Mouse (Mus musculus) intestine, embryonic 15.5 days (tissue): ENCODE data around the gene Cab39. TPM values are rescaled to one million over a fixed set of nuclear protein-coding genes. Genes with fewer than 3 reads are reported as not detected.
A peak's percentile ranks its signal among the peaks of the same experiment; 100 is the strongest.

Experiments used
- ATAC-seq: fragments of 200-750 bp; cut with Nextera tagmentation; 2 replicates; pipeline ENCODE4 v1.8.0; 2017; ENCODE audit warnings: moderate TSS enrichment, moderate library complexity
- H3K27ac ChIP-seq: fragments of 300-500 bp; sonication (generic); 2 replicates; pipeline ENCODE4 v1.5.1; 2015; ENCODE audit warnings: mild to moderate bottlenecking, inconsistent platforms
- H3K27me3 ChIP-seq: fragments of 300-500 bp; sonication (generic); replicated peaks from 2 replicates; pipeline ENCODE4 v1.6.1; 2015; ENCODE audit warnings: inconsistent platforms
- H3K36me3 ChIP-seq: fragments of 300-500 bp; sonication (generic); 2 replicates; pipeline ENCODE4 v1.6.1; 2015; ENCODE audit warnings: inconsistent platforms
- H3K4me1 ChIP-seq: fragments of 300-500 bp; sonication (generic); replicated peaks from 2 replicates; pipeline ENCODE4 v1.6.1; 2015; ENCODE audit warnings: inconsistent platforms
- H3K4me2 ChIP-seq: fragments of 300-500 bp; sonication (generic); replicated peaks from 2 replicates; pipeline ENCODE4 v1.6.1; 2015; ENCODE audit warnings: mild to moderate bottlenecking, inconsistent platforms
- H3K4me3 ChIP-seq: fragments of 300-500 bp; sonication (generic); replicated peaks from 2 replicates; pipeline ENCODE4 v1.5.1; 2015; ENCODE audit warnings: inconsistent platforms
- H3K9ac ChIP-seq: fragments of 300-500 bp; sonication (generic); 2 replicates; pipeline ENCODE4 v1.6.1; 2015; ENCODE audit warnings: inconsistent platforms
- H3K9me3 ChIP-seq: fragments of 300-500 bp; sonication (generic); 2 replicates; pipeline ENCODE4 v1.6.1; 2016; ENCODE audit warnings: inconsistent platforms
- WGBS: fragments of 180-500 bp; shearing (Covaris S2); methylation state at CpG from one replicate; pipeline ENCODE4 v1.1.7; 2015; 5-methylcytosine and 5-hydroxymethylcytosine counted together
- polyA plus RNA-seq: library from polyadenylated mRNA; unstranded; fragments of >200 nt; fragmentation: Nextera tagmentation; extraction: Ambion mirVana; gene quantifications from 2 replicates; pipeline ENCODE4 v1.2.1, GENCODE M21; 2015

Cab39 gene
- polyA plus RNA-seq, 1 experiment from 2014 or later, result 29.3 TPM

- Histone ChIP-seq H3K4me1 (peaks cover 6% of the 10 kb centered on the region; the same call in 1 of the 2 replicates), H3K4me3 (no peak overlapping the region), H3K4me2 (no peak overlapping the region), H3K9ac (no peak overlapping the region), H3K9me3 (no peaks in the 10 kb centered on the region), H3K27me3 (no peaks in the 10 kb centered on the region), H3K27ac (no peak overlapping the region), H3K36me3 (no peaks in the 10 kb centered on the region)
- ATAC-seq, result peak; percentile 83
- WGBS, result 21% methylated on average over 4 of the region's 4 CpGs
Observed at GRCm38 (mm10) chr1:85838056-85838455, 44.8 kb downstream of the Cab39 start.

- no peaks in the 10 kb centered on the region for H3K9me3 ChIP-seq
- 64% methylated on average over 3 of the region's 3 CpGs for WGBS
- no peaks in the 10 kb centered on the region for H3K27me3 ChIP-seq
- no peak for ATAC-seq
- H3K4me1 ChIP-seq, result peaks cover 6% of the 10 kb centered on the region; the same call in 1 of the 2 replicates
- no peak overlapping the region for H3K27ac ChIP-seq
- H3K36me3 ChIP-seq, result no peaks in the 10 kb centered on the region
- no peak overlapping the region for H3K9ac ChIP-seq
- H3K4me2 ChIP-seq, result no peak overlapping the region
- no peak overlapping the region for H3K4me3 ChIP-seq
Observed at GRCm38 (mm10) chr1:85839356-85839755, 46.1 kb downstream of the Cab39 start.

GRCm38 (mm10) chr1:85839790-85840189 lies 46.5 kb downstream of the Cab39 start:
- Histone ChIP-seq H3K4me1 (peaks cover 6% of the 10 kb centered on the region; the same call in 1 of the 2 replicates), H3K36me3 (no peaks in the 10 kb centered on the region), H3K27ac (no peak overlapping the region), H3K9ac (no peak overlapping the region), H3K9me3 (no peaks in the 10 kb centered on the region), H3K27me3 (no peaks in the 10 kb centered on the region), H3K4me3 (no peak overlapping the region), H3K4me2 (no peak overlapping the region)
- 78% methylated on average over 1 of the region's 1 CpGs for WGBS
- ATAC-seq, result no peak

GRCm38 (mm10) chr1:85840421-85840820 lies 47.2 kb downstream of the Cab39 start:
- Histone ChIP-seq H3K27ac (no peak overlapping the region), H3K4me3 (no peak overlapping the region), H3K27me3 (no peaks in the 10 kb centered on the region), H3K4me1 (peaks cover 6% of the 10 kb centered on the region; the same call in 1 of the 2 replicates), H3K4me2 (no peak overlapping the region), H3K9me3 (no peaks in the 10 kb centered on the region), H3K9ac (no peak overlapping the region), H3K36me3 (no peaks in the 10 kb centered on the region)
- 84% methylated on average over 4 of the region's 4 CpGs for WGBS
- ATAC-seq, result no peak

GRCm38 (mm10) chr1:85842251-85842650 lies 49.0 kb downstream of the Cab39 start:
- ATAC-seq, result no peak
- no peak overlapping the region for H3K4me3 ChIP-seq
- H3K9ac ChIP-seq, result no peak overlapping the region
- no peak overlapping the region for H3K4me2 ChIP-seq
- no peaks in the 10 kb centered on the region for H3K36me3 ChIP-seq
- peaks cover 6% of the 10 kb centered on the region; the same call in 1 of the 2 replicates for H3K4me1 ChIP-seq
- no peak overlapping the region for H3K27ac ChIP-seq
- H3K27me3 ChIP-seq, result no peaks in the 10 kb centered on the region
- no peaks in the 10 kb centered on the region for H3K9me3 ChIP-seq

GRCm38 (mm10) chr1:85843291-85843863 lies 50.1 kb downstream of the Cab39 start:
- H3K4me1 ChIP-seq, result no peaks in the 10 kb centered on the region
- no peak overlapping the region for H3K9ac ChIP-seq
- no peaks in the 10 kb centered on the region for H3K9me3 ChIP-seq
- WGBS, result 96% methylated on average over 4 of the region's 4 CpGs
- no peak overlapping the region for H3K4me2 ChIP-seq
- peaks cover 4% of the 10 kb centered on the region; the same call in 1 of the 2 replicates for H3K36me3 ChIP-seq
- no peak for ATAC-seq
- H3K4me3 ChIP-seq, result no peak overlapping the region
- H3K27me3 ChIP-seq, result no peaks in the 10 kb centered on the region
- H3K27ac ChIP-seq, result no peak overlapping the region

- Histone ChIP-seq H3K4me2 (no peak overlapping the region), H3K27ac (no peak overlapping the region), H3K36me3 (peaks cover 4% of the 10 kb centered on the region), H3K4me3 (no peak overlapping the region), H3K27me3 (no peaks in the 10 kb centered on the region), H3K9me3 (no peaks in the 10 kb centered on the region), H3K9ac (no peak overlapping the region), H3K4me1 (no peaks in the 10 kb centered on the region)
- no peak for ATAC-seq
- WGBS, result 79% methylated on average over 6 of the region's 6 CpGs
Observed at GRCm38 (mm10) chr1:85844981-85845380, 51.7 kb downstream of the Cab39 start.

- Histone ChIP-seq H3K4me1 (no peaks in the 10 kb centered on the region), H3K9me3 (no peaks in the 10 kb centered on the region), H3K4me2 (no peak overlapping the region), H3K9ac (no peak overlapping the region), H3K27ac (no peak overlapping the region), H3K27me3 (no peaks in the 10 kb centered on the region), H3K4me3 (no peak overlapping the region), H3K36me3 (peaks cover 4% of the 10 kb centered on the region)
- no peak for ATAC-seq
- 61% methylated on average over 3 of the region's 3 CpGs for WGBS
Observed at GRCm38 (mm10) chr1:85845476-85845875, 52.2 kb downstream of the Cab39 start.

GRCm38 (mm10) chr1:85849016-85849415 lies 55.8 kb downstream of the Cab39 start:
- no peak overlapping the region for H3K9ac ChIP-seq
- H3K4me1 ChIP-seq, result no peaks in the 10 kb centered on the region
- no peaks in the 10 kb centered on the region for H3K27me3 ChIP-seq
- no peak for ATAC-seq
- peaks cover 4% of the 10 kb centered on the region for H3K36me3 ChIP-seq
- no peak overlapping the region for H3K4me3 ChIP-seq
- no peak overlapping the region for H3K27ac ChIP-seq
- H3K9me3 ChIP-seq, result no peaks in the 10 kb centered on the region
- WGBS, result 94% methylated on average over 14 of the region's 14 CpGs
- no peak overlapping the region for H3K4me2 ChIP-seq

GRCm38 (mm10) chr1:85850851-85851250 lies 57.6 kb downstream of the Cab39 start:
- H3K27ac ChIP-seq, result no peak overlapping the region
- 89% methylated on average over 5 of the region's 5 CpGs for WGBS
- H3K9ac ChIP-seq, result no peak overlapping the region
- no peak overlapping the region for H3K4me3 ChIP-seq
- no peak for ATAC-seq
- H3K36me3 ChIP-seq, result peaks cover 4% of the 10 kb centered on the region
- no peak overlapping the region for H3K4me2 ChIP-seq
- no peaks in the 10 kb centered on the region for H3K4me1 ChIP-seq
- H3K27me3 ChIP-seq, result no peaks in the 10 kb centered on the region
- no peaks in the 10 kb centered on the region for H3K9me3 ChIP-seq

GRCm38 (mm10) chr1:85852996-85853689 lies 59.9 kb downstream of the Cab39 start:
- Histone ChIP-seq H3K9me3 (no peaks in the 10 kb centered on the region), H3K27me3 (no peaks in the 10 kb centered on the region), H3K36me3 (no peaks in the 10 kb centered on the region; the same call in 1 of the 2 replicates), H3K9ac (no peak overlapping the region), H3K27ac (no peak overlapping the region), H3K4me2 (no peak overlapping the region), H3K4me1 (no peaks in the 10 kb centered on the region), H3K4me3 (no peak overlapping the region)
- peak; percentile 73 for ATAC-seq
- WGBS, result 75% methylated on average over 2 of the region's 2 CpGs

- no peak overlapping the region for H3K4me2 ChIP-seq
- H3K9me3 ChIP-seq, result no peaks in the 10 kb centered on the region
- H3K27me3 ChIP-seq, result no peaks in the 10 kb centered on the region
- WGBS, result 87% methylated on average over 2 of the region's 2 CpGs
- no peak overlapping the region for H3K27ac ChIP-seq
- no peaks in the 10 kb centered on the region; the same call in 1 of the 2 replicates for H3K36me3 ChIP-seq
- no peak overlapping the region for H3K9ac ChIP-seq
- no peak for ATAC-seq
- no peak overlapping the region for H3K4me3 ChIP-seq
- no peaks in the 10 kb centered on the region for H3K4me1 ChIP-seq
Observed at GRCm38 (mm10) chr1:85853865-85854264, 60.6 kb downstream of the Cab39 start.

- no peak overlapping the region for H3K4me3 ChIP-seq
- H3K9me3 ChIP-seq, result no peaks in the 10 kb centered on the region
- no peak overlapping the region for H3K4me2 ChIP-seq
- H3K27me3 ChIP-seq, result no peaks in the 10 kb centered on the region
- H3K36me3 ChIP-seq, result no peaks in the 10 kb centered on the region; the same call in 1 of the 2 replicates
- no peak for ATAC-seq
- no peak overlapping the region for H3K27ac ChIP-seq
- no peaks in the 10 kb centered on the region for H3K4me1 ChIP-seq
- H3K9ac ChIP-seq, result no peak overlapping the region
- 78% methylated on average over 2 of the region's 2 CpGs for WGBS
Observed at GRCm38 (mm10) chr1:85854475-85854874, 61.2 kb downstream of the Cab39 start.
